Mouse (Mus musculus) ES-Bruce4 (cell line): Measurements from ENCODE around the gene Ptprq.

Experiments
- CTCF ChIP-seq: IDR thresholded peaks from one replicate; pipeline ENCODE4 v1.8.1; 2011; ENCODE audit warnings: low read depth, low read length
- EP300 ChIP-seq: IDR thresholded peaks from 2 replicates; pipeline ENCODE4 v1.6.1; 2011; ENCODE audit warnings: low read depth, low read length; ENCODE audit not compliant: insufficient read depth
- POLR2A ChIP-seq: IDR thresholded peaks from one replicate; pipeline ENCODE4 v1.8.1; 2011; ENCODE audit warnings: low read length; ENCODE audit not compliant: insufficient read depth

DNA sequence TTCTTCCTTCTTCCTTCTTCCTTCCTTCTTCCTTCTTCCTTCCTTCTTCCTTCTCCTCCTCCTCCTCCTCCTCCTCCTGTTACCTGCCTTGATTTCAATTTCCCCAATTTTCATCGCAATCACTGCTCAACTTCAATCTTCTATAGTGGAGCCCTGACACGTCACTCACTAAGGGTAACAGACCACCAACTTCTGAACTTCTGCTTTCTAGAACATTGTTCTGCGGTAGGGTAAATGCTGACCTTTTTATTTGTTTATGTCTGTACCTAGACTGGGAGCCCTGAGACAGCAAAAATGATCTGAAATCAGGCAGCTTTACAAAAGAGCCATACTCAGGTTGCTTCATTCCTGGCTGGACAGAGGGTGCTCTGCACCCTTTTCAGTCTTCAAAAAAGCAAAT, 33.6 kb upstream of the Ptprq start:
- TF ChIP-seq POLR2A (no peak), CTCF (no peak), EP300 (no peak)
